Mouse (Mus musculus): ENCODE data around the gene Hspd1. TPM values are rescaled to one million over a fixed set of nuclear protein-coding genes. Genes with fewer than 3 reads are reported as not detected.

Gene Hspd1
- polyA plus RNA-seq, 1 experiment from 2014 or later, result 450 TPM

GRCm38 (mm10) chr1:55123046-55123445, 35.0 kb upstream of the Hspd1 start:
- no peak overlapping the region for H3K27ac ChIP-seq
- WGBS, result 81% methylated on average over 5 of the region's 5 CpGs
- H3K4me3 ChIP-seq, result no peak overlapping the region
- H3K27me3 ChIP-seq, result no peaks in the 10 kb centered on the region
- no peaks in the 10 kb centered on the region for H3K9me3 ChIP-seq (replicated peaks)
- no peak for ATAC-seq (replicated peaks; ENCODE audit: insufficient number of reproducible peaks, insufficient read depth, low FRiP score, low read depth)
- H3K36me3 ChIP-seq, result no peaks in the 10 kb centered on the region
- H3K4me2 ChIP-seq, result no peak overlapping the region
- no peak overlapping the region for H3K9ac ChIP-seq
- no peaks in the 10 kb centered on the region for H3K4me1 ChIP-seq (replicated peaks)

GRCm38 (mm10) chr1:55109066-55109766, 21.2 kb upstream of the Hspd1 start:
- WGBS, result 79% methylated on average over 4 of the region's 4 CpGs
- no peaks in the 10 kb centered on the region for H3K9me3 ChIP-seq (replicated peaks)

GRCm38 (mm10) chr1:55108473-55108872, 20.4 kb upstream of the Hspd1 start:
- 43% methylated on average over 2 of the region's 2 CpGs for WGBS

More at GRCm38 (mm10) chr1:55109066-55109766, 21.2 kb upstream of the Hspd1 start:
- Histone ChIP-seq H3K4me2 (no peak overlapping the region), H3K4me1 (replicated peaks) (no peaks in the 10 kb centered on the region), H3K9ac (no peak overlapping the region), H3K27ac (no peak overlapping the region), H3K4me3 (no peak overlapping the region), H3K27me3 (no peaks in the 10 kb centered on the region), H3K36me3 (no peaks in the 10 kb centered on the region)
- no peak for ATAC-seq (replicated peaks; ENCODE audit: insufficient number of reproducible peaks, insufficient read depth, low FRiP score, low read depth)

GRCm38 (mm10) chr1:55107644-55108043, 19.6 kb upstream of the Hspd1 start:
- Histone ChIP-seq H3K27me3 (no peaks in the 10 kb centered on the region), H3K9me3 (replicated peaks) (no peaks in the 10 kb centered on the region), H3K9ac (no peak overlapping the region), H3K4me1 (replicated peaks) (no peaks in the 10 kb centered on the region), H3K27ac (no peak overlapping the region), H3K36me3 (no peaks in the 10 kb centered on the region), H3K4me2 (no peak overlapping the region), H3K4me3 (no peak overlapping the region)
- 82% methylated on average over 1 of the region's 1 CpGs for WGBS
- no peak for ATAC-seq (replicated peaks; ENCODE audit: insufficient number of reproducible peaks, insufficient read depth, low FRiP score, low read depth)

More at GRCm38 (mm10) chr1:55108473-55108872, 20.4 kb upstream of the Hspd1 start:
- Histone ChIP-seq H3K9me3 (replicated peaks) (no peaks in the 10 kb centered on the region), H3K4me1 (replicated peaks) (no peaks in the 10 kb centered on the region), H3K4me3 (no peak overlapping the region), H3K27ac (no peak overlapping the region), H3K36me3 (no peaks in the 10 kb centered on the region), H3K27me3 (no peaks in the 10 kb centered on the region), H3K4me2 (no peak overlapping the region), H3K9ac (no peak overlapping the region)
- ATAC-seq (replicated peaks; ENCODE audit: insufficient number of reproducible peaks, insufficient read depth, low FRiP score, low read depth), result no peak

GRCm38 (mm10) chr1:55106919-55107585, 19.0 kb upstream of the Hspd1 start:
- ATAC-seq (replicated peaks; ENCODE audit: insufficient number of reproducible peaks, insufficient read depth, low FRiP score, low read depth), result no peak
- Histone ChIP-seq H3K36me3 (no peaks in the 10 kb centered on the region), H3K4me2 (no peak overlapping the region), H3K9ac (no peak overlapping the region), H3K27ac (no peak overlapping the region), H3K4me1 (replicated peaks) (no peaks in the 10 kb centered on the region), H3K9me3 (replicated peaks) (no peaks in the 10 kb centered on the region), H3K4me3 (no peak overlapping the region), H3K27me3 (no peaks in the 10 kb centered on the region)
- 75% methylated on average over 9 of the region's 9 CpGs for WGBS

- no peak for ATAC-seq (replicated peaks; ENCODE audit: insufficient number of reproducible peaks, insufficient read depth, low FRiP score, low read depth)
- no peak overlapping the region for H3K9ac ChIP-seq
- no peaks in the 10 kb centered on the region for H3K9me3 ChIP-seq (replicated peaks)
- no peak overlapping the region for H3K27ac ChIP-seq
- WGBS, result 72% methylated on average over 1 of the region's 1 CpGs
- H3K4me1 ChIP-seq (replicated peaks), result peaks cover 10% of the 10 kb centered on the region
- no peaks in the 10 kb centered on the region for H3K27me3 ChIP-seq
- no peak overlapping the region for H3K4me3 ChIP-seq
- peaks cover 16% of the 10 kb centered on the region for H3K36me3 ChIP-seq
- no peak overlapping the region for H3K4me2 ChIP-seq
Measured at GRCm38 (mm10) chr1:55092469-55092868, 4.4 kb upstream of the Hspd1 start.

- H3K27me3 ChIP-seq, result no peaks in the 10 kb centered on the region
- WGBS, result 79% methylated on average over 2 of the region's 2 CpGs
- peaks cover 16% of the 10 kb centered on the region for H3K36me3 ChIP-seq
- no peak overlapping the region for H3K27ac ChIP-seq
- no peak overlapping the region for H3K4me3 ChIP-seq
- no peak for ATAC-seq (replicated peaks; ENCODE audit: insufficient number of reproducible peaks, insufficient read depth, low FRiP score, low read depth)
- no peaks in the 10 kb centered on the region for H3K9me3 ChIP-seq (replicated peaks)
- H3K4me1 ChIP-seq (replicated peaks), result peaks cover 10% of the 10 kb centered on the region
- no peak overlapping the region for H3K9ac ChIP-seq
- H3K4me2 ChIP-seq, result no peak overlapping the region
Measured at GRCm38 (mm10) chr1:55092056-55092455, 4.0 kb upstream of the Hspd1 start.

GRCm38 (mm10) chr1:55089498-55090064, 1.5 kb upstream of the Hspd1 start:
- H3K4me3 ChIP-seq, result peak overlapping the region; percentile 96
- 86% methylated on average over 5 of the region's 5 CpGs for WGBS
- peak overlapping the region; percentile 82 for H3K4me2 ChIP-seq
- peak overlapping the region; percentile 95; the same call in 1 of the 2 replicates for H3K9ac ChIP-seq
- ATAC-seq (replicated peaks; ENCODE audit: insufficient number of reproducible peaks, insufficient read depth, low FRiP score, low read depth), result no peak
- H3K27me3 ChIP-seq, result no peaks in the 10 kb centered on the region
- H3K27ac ChIP-seq, result no peak overlapping the region
- H3K9me3 ChIP-seq (replicated peaks), result no peaks in the 10 kb centered on the region
- H3K4me1 ChIP-seq (replicated peaks), result peaks cover 24% of the 10 kb centered on the region
- H3K36me3 ChIP-seq, result peaks cover 26% of the 10 kb centered on the region

GRCm38 (mm10) chr1:55088611-55089497, 811 bp upstream of the Hspd1 start:
- Histone ChIP-seq H3K9me3 (replicated peaks) (no peaks in the 10 kb centered on the region), H3K4me1 (replicated peaks) (peaks cover 27% of the 10 kb centered on the region), H3K4me3 (peak overlapping the region; percentile 96), H3K9ac (peak overlapping the region; percentile 95), H3K27ac (peak overlapping the region; percentile 99), H3K36me3 (peaks cover 34% of the 10 kb centered on the region), H3K4me2 (peak overlapping the region; percentile 82), H3K27me3 (no peaks in the 10 kb centered on the region)
- WGBS, result 4% methylated on average over 16 of the region's 16 CpGs
- ATAC-seq (replicated peaks; ENCODE audit: insufficient number of reproducible peaks, insufficient read depth, low FRiP score, low read depth), result no peak

GRCm38 (mm10) chr1:55087401-55087904, 590 bp downstream of the Hspd1 start:
- peak overlapping the region; percentile 99 for H3K27ac ChIP-seq
- H3K4me3 ChIP-seq, result peak overlapping the region; percentile 96
- peak overlapping the region; percentile 95 for H3K9ac ChIP-seq
- under 1% methylated on average over 47 of the region's 57 CpGs for WGBS
- peak overlapping the region; percentile 82 for H3K4me2 ChIP-seq
- H3K27me3 ChIP-seq, result no peaks in the 10 kb centered on the region
- peaks cover 48% of the 10 kb centered on the region for H3K36me3 ChIP-seq
- H3K9me3 ChIP-seq (replicated peaks), result no peaks in the 10 kb centered on the region
- H3K4me1 ChIP-seq (replicated peaks), result peaks cover 27% of the 10 kb centered on the region
- peak; percentile 41 for ATAC-seq (replicated peaks; ENCODE audit: insufficient number of reproducible peaks, insufficient read depth, low FRiP score, low read depth)

All from heart, embryonic 15.5 days (tissue).